Mouse (Mus musculus) ES-E14 (cell line): ENCODE results near the gene Arhgap40. TPM values are rescaled to one million over a fixed set of nuclear protein-coding genes. Genes with fewer than 3 reads are reported as not detected.

Experiments used
- DNase-seq: peaks from one replicate; pipeline ENCODE4 v3.0.0-alpha.2; 2013; ENCODE audit warnings: low read depth, low spot score
- H3K27ac ChIP-seq: 2 replicates; pipeline ENCODE4 v1.5.1; 2012; ENCODE audit warnings: low read depth, mild to moderate bottlenecking, low read length, moderate library complexity, mixed read lengths; ENCODE audit not compliant: poor library complexity, insufficient read depth, severe bottlenecking
- H3K36me3 ChIP-seq: 2 replicates; pipeline ENCODE4 v1.6.1; 2012; ENCODE audit warnings: mild to moderate bottlenecking, low read length, moderate library complexity, mixed read lengths; ENCODE audit not compliant: control insufficient read depth, poor library complexity, insufficient read depth, severe bottlenecking
- H3K4me1 ChIP-seq, 2 experiments: fragments of 150-350 bp in 1 of 2; sonication (generic) in 1 of 2; 2 replicates each; pipeline ENCODE4 v1.6.1; 2012; ENCODE audit warnings: low read length in 2 of 2, mild to moderate bottlenecking in 1 of 2, mixed read lengths in 1 of 2; ENCODE audit not compliant: control insufficient read depth in 2 of 2, insufficient read depth in 2 of 2, poor library complexity in 1 of 2
- H3K4me3 ChIP-seq, 2 experiments: fragments of 150-350 bp in 1 of 2; sonication (generic) in 1 of 2; 2 replicates each; pipeline ENCODE4 v1.5.1; 2012; ENCODE audit warnings: low read length in 2 of 2, low read depth in 1 of 2, mild to moderate bottlenecking in 1 of 2, mixed read lengths in 1 of 2; ENCODE audit not compliant: insufficient read depth in 1 of 2, poor library complexity in 1 of 2, severe bottlenecking in 1 of 2
- H3K9ac ChIP-seq: 2 replicates; pipeline ENCODE4 v1.6.1; 2012; ENCODE audit warnings: low read depth, mild to moderate bottlenecking, low read length, mixed read lengths; ENCODE audit not compliant: poor library complexity, insufficient read depth, severe bottlenecking
- H3K9me3 ChIP-seq: fragments of 150-350 bp; sonication (generic); 2 replicates; pipeline ENCODE4 v1.6.1; 2012; ENCODE audit warnings: low read depth, mild to moderate bottlenecking, low read length; ENCODE audit not compliant: control insufficient read depth, insufficient read depth
- CHD2 ChIP-seq: IDR thresholded peaks from 2 replicates; pipeline ENCODE4 v1.6.1; 2014; ENCODE audit warnings: mild to moderate bottlenecking, low read depth, low read length, inconsistent platforms
- HCFC1 ChIP-seq: IDR thresholded peaks from 2 replicates; pipeline ENCODE4 v1.6.1; 2012; ENCODE audit warnings: low read length, inconsistent platforms, borderline replicate concordance; ENCODE audit not compliant: insufficient read depth
- MAFK ChIP-seq: IDR thresholded peaks from 2 replicates; pipeline ENCODE4 v1.6.1; 2014; ENCODE audit warnings: mild to moderate bottlenecking, low read depth, low read length, inconsistent platforms; ENCODE audit not compliant: insufficient read depth
- ZC3H11A ChIP-seq: IDR thresholded peaks from 2 replicates; pipeline ENCODE4 v1.6.1; 2012; ENCODE audit warnings: low read depth, mild to moderate bottlenecking, inconsistent platforms, low read length, borderline replicate concordance
- ZNF384 ChIP-seq: IDR thresholded peaks from 2 replicates; pipeline ENCODE4 v1.6.1; 2012; ENCODE audit warnings: low read depth, low read length, inconsistent platforms
- in situ Hi-C, 2 experiments: fragments of 600-800 bp; cut with MboI; formaldehyde crosslinking; loops; one replicate each; pipeline ENCODE4 v1.15.1; 2025; ENCODE audit warnings: low sequenced_read_pairs in 2 of 2, inconsistent platforms in 1 of 2; ENCODE audit not compliant: unreplicated experiment in 2 of 2
- total RNA-seq: library from RNA; depleted of rRNA; stranded (reverse); fragments of 300-350 nt; gene quantifications from 2 replicates; pipeline ENCODE4 v1.2.3, GENCODE M21; 2012

The Arhgap40 gene
- total RNA-seq, 1 experiment, result 0.89 TPM

- TF ChIP-seq MAFK (no peak), ZNF384 (no peak), HCFC1 (no peak), CHD2 (no peak), ZC3H11A (no peak)
- H3K36me3 ChIP-seq, result no peaks in the 10 kb centered on the region
- peak; percentile 67 for DNase-seq
- H3K4me3 ChIP-seq, result no peak overlapping the region
- H3K9ac ChIP-seq, result no peak overlapping the region
- H3K9me3 ChIP-seq, result no peaks in the 10 kb centered on the region; the same call in 1 of the 2 replicates
- H3K27ac ChIP-seq, result no peak overlapping the region
- peaks cover 0 to 7% of the 10 kb centered on the region in 2 experiments; a peak in 2 of 4 replicates for H3K4me1 ChIP-seq
- in situ Hi-C loops, result no loop called here
Measured at GRCm38 (mm10) chr2:158556225-158556624, 43.6 kb downstream of the Arhgap40 start.

- in situ Hi-C loops, result no loop called here
- Histone ChIP-seq H3K36me3 (no peaks in the 10 kb centered on the region), H3K4me1 (peaks cover 0 to 12% of the 10 kb centered on the region in 2 experiments; a peak in 2 of 4 replicates), H3K9ac (no peak overlapping the region), H3K9me3 (no peaks in the 10 kb centered on the region; the same call in 1 of the 2 replicates), H3K4me3 (no peak overlapping the region), H3K27ac (no peak overlapping the region)
- TF ChIP-seq ZC3H11A (no peak), MAFK (no peak), HCFC1 (no peak), ZNF384 (no peak), CHD2 (no peak)
- DNase-seq, result no peak
Measured at GRCm38 (mm10) chr2:158556750-158557149, 44.2 kb downstream of the Arhgap40 start.

- Histone ChIP-seq H3K27ac (no peak overlapping the region), H3K36me3 (no peaks in the 10 kb centered on the region), H3K9ac (no peak overlapping the region), H3K4me3 (no peak overlapping the region), H3K4me1 (peaks cover 0 to 14% of the 10 kb centered on the region in 2 experiments; a peak in 2 of 4 replicates), H3K9me3 (no peaks in the 10 kb centered on the region)
- DNase-seq, result no peak
- in situ Hi-C loops, result no loop called here
- no peak for TF ChIP-seq ZNF384
- TF ChIP-seq MAFK, result no peak
- no peak for TF ChIP-seq HCFC1
- no peak for TF ChIP-seq CHD2
- no peak for TF ChIP-seq ZC3H11A
Measured at GRCm38 (mm10) chr2:158559945-158560344, 47.3 kb downstream of the Arhgap40 start.

DNA sequence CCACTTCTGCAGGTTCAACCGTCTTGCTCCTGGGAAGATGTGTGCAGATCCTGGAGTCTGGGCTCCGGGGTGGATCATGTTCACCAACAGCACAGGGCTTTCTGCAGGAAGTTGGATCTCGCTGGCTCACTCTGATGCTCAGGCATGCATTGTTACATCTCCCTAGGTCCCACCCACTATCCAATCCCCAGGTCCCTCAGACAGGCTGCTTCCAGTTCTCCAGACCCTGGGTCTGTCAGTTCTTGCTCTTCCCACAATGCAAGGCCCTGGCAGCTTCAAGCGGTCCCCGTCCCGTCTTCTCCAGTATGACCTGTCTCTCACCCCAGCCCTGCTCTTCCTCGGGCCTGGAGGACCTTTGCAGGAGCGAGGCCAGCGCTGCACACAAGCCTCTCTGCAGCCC lies 48.2 kb downstream of the Arhgap40 start:
- DNase-seq, result no peak
- Histone ChIP-seq H3K4me3 (no peak overlapping the region), H3K9ac (no peak overlapping the region), H3K27ac (no peak overlapping the region), H3K36me3 (no peaks in the 10 kb centered on the region), H3K9me3 (no peaks in the 10 kb centered on the region), H3K4me1 (peaks cover 0 to 14% of the 10 kb centered on the region in 2 experiments; a peak in 2 of 4 replicates)
- TF ChIP-seq ZC3H11A (no peak), MAFK (no peak), ZNF384 (no peak), CHD2 (no peak)
- in situ Hi-C loops, result no loop called here

- in situ Hi-C loops, result no loop called here
- TF ChIP-seq ZNF384 (no peak), HCFC1 (no peak), ZC3H11A (no peak), CHD2 (no peak), MAFK (no peak)
Measured at GRCm38 (mm10) chr2:158561371-158562144, 49.0 kb downstream of the Arhgap40 start.

More at GRCm38 (mm10) chr2:158561371-158562144, 49.0 kb downstream of the Arhgap40 start:
- H3K27ac ChIP-seq, result no peak overlapping the region
- H3K4me3 ChIP-seq, result no peak overlapping the region
- DNase-seq, result no peak
- H3K4me1 ChIP-seq, result peaks cover 0 to 14% of the 10 kb centered on the region in 2 experiments; a peak in 2 of 4 replicates
- no peaks in the 10 kb centered on the region for H3K36me3 ChIP-seq
- H3K9me3 ChIP-seq, result no peaks in the 10 kb centered on the region
- no peak overlapping the region for H3K9ac ChIP-seq
